Mouse (Mus musculus): ENCODE measurements around the gene Myh14.

DNA sequence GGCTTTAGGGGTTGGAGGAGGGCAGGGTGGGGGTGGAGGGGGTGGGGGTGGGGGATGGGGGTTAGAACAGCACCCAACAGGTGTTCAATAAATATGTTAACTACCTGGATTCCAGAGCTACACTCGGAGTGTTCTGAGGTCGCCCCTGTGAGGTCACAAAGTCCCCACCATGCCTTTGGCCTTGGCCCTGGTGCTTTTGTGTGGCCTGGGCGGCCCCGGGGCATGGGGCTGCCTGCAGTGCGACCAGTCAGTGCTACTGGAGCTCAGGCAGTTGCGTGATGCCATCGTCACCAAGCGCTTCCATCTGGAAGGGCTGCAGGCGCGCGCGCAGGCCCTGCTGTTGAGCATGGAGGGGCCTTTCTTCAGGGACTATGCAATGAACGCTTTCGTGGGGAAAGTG, 37.9 kb upstream of the Myh14 start, which contains the start of gene Izumo2:
- no peak for TF ChIP-seq MYC (IDR thresholded peaks at IDR 0.05; ENCODE audit: low read depth, low read length)
- TF ChIP-seq CTCF (IDR thresholded peaks at IDR 0.05 in 2 of 3, conservative IDR thresholded peaks at IDR 0.05 in 1 of 3; ENCODE audit: control insufficient read depth in 1 of 3, insufficient read depth in 1 of 3, low read depth in 2 of 3, low read length in 3 of 3, poor library complexity in 1 of 3, severe bottlenecking in 1 of 3) = no peak
- no peak for TF ChIP-seq TBP (IDR thresholded peaks at IDR 0.05; ENCODE audit: low read depth, low read length)
- no peak for TF ChIP-seq POLR2AphosphoS2 (IDR thresholded peaks at IDR 0.05; ENCODE audit: low read length)
- TF ChIP-seq ZNF384 (IDR thresholded peaks at IDR 0.05; ENCODE audit: low read depth, low read length) = no peak
- TF ChIP-seq NRF1 (IDR thresholded peaks at IDR 0.05; ENCODE audit: insufficient read depth, low read depth, low read length, poor library complexity, severe bottlenecking) = no peak
- TF ChIP-seq MAX (IDR thresholded peaks at IDR 0.05; ENCODE audit: low read length) = no peak
- no peak for TF ChIP-seq CHD2 (IDR thresholded peaks at IDR 0.05; ENCODE audit: low read length)
- no peak for TF ChIP-seq EP300 (IDR thresholded peaks at IDR 0.05; ENCODE audit: low read depth in 1 of 2, low read length in 2 of 2)
- no peak for TF ChIP-seq KAT2A (conservative IDR thresholded peaks at IDR 0.05; ENCODE audit: low read depth, low read length)

Data from MEL (cell line).